Mouse (Mus musculus): ENCODE data around the gene Txn1.

Gene Txn1

GRCm38 (mm10) chr4:57956029-57956960, at the start of gene Txn1:
TSS of gene Txn1 (minus strand) at chr4:57956411.
- peak; percentile 96 for DNase-seq

DNA sequence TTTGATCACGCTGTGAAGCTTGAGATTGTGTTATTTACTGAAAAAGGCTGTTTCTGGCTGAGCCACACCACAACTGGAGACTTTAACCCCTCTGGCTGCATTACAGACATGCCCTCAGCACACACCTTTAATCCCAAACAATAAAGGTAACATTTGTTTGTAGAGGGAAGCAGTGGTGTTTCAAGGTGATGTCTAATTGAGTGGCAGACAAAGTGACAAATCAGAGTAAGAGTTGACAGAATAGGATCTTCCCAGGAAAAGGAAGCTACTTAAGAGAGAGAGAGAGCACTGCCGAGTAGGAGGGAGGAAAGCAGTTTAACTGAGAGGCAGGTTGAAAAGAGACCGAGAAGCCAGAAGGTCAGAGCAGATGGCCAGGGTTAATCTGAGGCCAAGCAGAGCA, 47.3 kb upstream of the Txn1 start:
- no peak for DNase-seq

GRCm38 (mm10) chr4:57991425-57991824, 35.2 kb upstream of the Txn1 start:
- DNase-seq = no peak

DNA sequence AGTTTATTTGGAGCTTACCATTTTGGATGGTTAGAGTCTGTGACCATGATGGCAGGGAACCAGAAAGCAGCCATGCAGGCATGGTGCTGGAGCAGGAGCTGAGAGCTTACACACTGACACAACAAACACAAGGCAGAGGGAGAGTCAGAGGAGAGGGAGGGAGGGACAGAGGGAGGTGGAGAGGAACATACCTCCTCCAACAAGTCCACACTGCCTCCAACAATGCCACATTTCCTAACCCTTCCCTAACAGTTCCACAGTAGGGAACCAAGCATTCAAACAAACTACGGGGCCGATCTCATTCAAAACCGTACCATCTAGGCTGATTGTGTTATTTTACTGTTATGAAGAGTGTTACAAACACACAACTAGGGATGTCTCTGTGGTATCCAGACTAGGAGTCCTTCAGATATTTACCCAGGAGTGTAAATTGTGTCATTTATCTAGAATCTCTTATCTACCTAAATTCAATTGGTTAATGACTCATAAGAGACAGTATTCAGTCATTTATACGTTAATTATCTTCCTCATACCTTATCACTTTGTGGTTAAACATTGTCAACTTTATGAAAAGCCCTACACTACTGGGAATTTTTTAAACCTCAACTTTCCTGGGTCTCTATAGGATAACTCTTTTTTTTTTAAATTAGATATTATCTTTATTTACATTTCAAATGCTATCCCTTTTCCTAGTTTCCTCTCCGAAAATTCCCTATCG, 18.3 kb upstream of the Txn1 start:
- no peak for DNase-seq

DNA sequence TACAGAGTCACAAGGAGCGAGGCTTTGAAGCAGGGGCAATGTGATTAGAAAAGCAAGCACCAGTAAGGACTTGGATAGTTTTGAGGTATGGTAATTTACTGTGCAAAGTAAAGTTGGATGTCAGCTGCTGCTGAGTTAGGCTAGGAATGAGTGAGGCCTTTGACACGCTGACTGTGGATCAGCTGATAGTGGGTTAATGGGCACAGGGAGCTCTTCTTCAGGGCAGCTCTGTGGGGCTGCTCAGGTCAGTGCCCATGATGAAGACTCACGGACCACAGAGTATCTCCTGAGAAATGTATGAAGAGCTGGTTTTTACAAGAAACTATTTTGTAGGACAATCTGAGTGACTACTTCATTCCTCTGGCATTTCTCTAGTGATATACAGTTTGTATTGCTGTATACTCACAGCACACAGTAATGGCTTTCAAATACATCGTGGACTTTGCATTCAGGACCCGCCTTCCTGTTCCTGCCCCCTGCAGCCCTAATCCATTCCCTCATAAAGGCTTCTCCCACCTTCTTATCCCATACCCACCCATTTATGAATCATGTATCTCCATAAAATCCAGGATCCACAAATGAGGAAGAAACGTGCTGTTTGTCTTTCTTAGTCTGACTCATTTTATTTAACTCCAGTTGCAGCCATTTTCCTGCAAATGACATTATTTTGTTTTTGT, 17.5 kb upstream of the Txn1 start:
- no peak for DNase-seq

- no peak for DNase-seq
These were observed 14.1 kb upstream of the Txn1 start for GRCm38 (mm10) chr4:57970285-57970684.

- DNase-seq = no peak
These were observed 11.0 kb upstream of the Txn1 start for GRCm38 (mm10) chr4:57967195-57967594.

GRCm38 (mm10) chr4:57965516-57965915, 9.3 kb upstream of the Txn1 start:
- no peak for DNase-seq

GRCm38 (mm10) chr4:57964143-57964542, 7.9 kb upstream of the Txn1 start:
- DNase-seq = no peak

GRCm38 (mm10) chr4:57959056-57959455, 2.8 kb upstream of the Txn1 start:
- no peak for DNase-seq

DNA sequence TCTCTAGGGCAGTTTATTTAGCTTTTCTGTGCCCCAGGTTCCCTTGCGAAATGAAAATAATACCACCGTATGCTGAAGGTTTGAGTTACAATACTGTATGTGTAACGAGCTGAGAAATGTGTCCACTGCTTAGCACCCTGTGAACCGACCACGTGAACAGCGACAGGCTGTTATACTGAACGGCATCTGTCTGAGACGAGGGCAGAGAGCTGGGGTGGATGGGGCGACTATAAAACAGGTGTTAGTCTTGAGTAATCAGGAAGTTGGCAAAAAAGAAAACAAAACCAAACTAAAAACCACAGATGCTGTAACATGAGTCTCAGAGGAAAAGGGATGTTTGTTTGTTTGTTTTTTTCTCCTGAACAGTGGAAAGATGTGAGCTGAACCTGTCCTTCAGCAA, 1.9 kb upstream of the Txn1 start:
- DNase-seq = peak; percentile 75

GRCm38 (mm10) chr4:57957200-57958085, 1.2 kb upstream of the Txn1 start:
- peak; percentile 23 for DNase-seq

GRCm38 (mm10) chr4:57955544-57955958, 660 bp downstream of the Txn1 start:
- DNase-seq = peak; percentile 70

DNA sequence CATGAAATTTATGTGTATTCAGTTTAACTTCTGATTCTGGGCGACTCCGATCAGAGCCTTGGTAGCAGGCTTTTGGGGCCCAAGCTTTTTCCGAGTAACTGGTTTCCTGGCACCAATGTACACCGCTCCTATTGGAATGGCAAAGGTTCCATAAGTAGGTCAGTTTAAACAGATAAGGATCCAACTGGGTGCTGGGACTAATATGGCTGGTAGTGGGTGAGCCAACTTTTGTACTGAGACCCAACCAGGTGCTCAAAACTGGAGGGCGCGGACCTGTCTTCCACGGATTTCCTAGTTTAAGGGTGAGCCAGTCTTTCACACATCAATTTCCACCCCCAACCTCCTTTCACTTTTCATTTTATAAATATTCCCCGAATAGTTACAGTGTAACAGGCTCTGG, 1.2 kb downstream of the Txn1 start:
- DNase-seq = no peak

DNA sequence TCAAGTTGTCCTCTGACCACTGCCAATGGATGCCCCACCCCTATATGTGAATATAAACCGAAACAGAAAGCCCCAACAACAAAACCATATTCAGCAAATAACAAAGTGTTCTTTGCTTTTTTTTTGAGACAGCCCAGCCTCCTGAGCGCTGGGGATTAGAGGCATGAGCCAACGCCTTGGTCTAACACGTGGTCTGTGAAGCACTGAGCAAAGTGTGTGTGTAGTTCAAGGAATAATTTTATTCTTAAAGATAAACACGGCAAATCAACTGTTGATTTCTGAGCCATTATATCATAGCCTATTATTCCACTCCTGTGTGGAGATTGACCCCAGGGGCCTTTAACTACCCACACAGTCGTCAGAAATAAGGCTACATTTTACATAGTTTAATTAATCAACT, 1.6 kb downstream of the Txn1 start:
- no peak for DNase-seq

DNA sequence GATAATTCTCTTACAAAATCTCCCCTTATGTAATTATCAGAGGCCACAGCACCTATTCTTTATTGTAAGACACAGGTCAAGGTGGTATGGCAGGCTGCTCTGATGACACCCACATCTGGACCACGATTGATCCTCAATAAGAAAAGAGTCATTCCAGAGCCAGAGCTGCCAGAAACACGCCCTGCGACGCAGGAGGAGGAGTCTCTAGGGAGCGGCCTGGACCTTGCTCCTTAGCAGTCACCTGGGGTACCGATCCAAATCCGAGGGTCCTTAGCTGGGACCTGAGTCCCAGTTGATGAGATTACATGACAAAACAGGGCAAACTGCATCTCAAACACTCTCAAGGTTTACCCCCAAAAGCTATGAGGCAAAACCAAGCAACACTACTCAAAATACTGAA, 2.4 kb downstream of the Txn1 start:
- no peak for DNase-seq

GRCm38 (mm10) chr4:57952891-57953290, 3.3 kb downstream of the Txn1 start:
- no peak for DNase-seq

- no peak for DNase-seq
These were observed 3.8 kb downstream of the Txn1 start for GRCm38 (mm10) chr4:57952416-57952815.

- DNase-seq = no peak
These were observed 6.3 kb downstream of the Txn1 start for GRCm38 (mm10) chr4:57949866-57950265.

DNA sequence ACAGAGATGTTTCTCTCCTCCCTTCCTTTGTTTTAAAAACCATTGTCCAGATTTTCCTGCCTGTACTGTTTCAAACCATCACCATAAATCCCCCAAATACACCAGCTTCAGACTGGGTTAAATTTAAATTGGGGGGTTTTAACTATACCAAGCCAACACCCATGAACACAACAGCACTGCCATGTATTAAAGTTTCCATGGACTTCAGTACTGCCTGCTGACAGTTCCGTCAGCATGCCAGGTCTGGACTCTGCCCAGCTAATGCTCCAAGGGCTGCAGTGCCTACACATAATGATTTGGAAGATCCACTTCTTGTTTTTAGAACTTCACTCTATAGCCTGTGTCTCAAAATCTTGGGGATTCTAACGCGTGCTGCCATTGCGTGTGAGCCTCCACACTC, 8.7 kb downstream of the Txn1 start:
- no peak for DNase-seq

DNA sequence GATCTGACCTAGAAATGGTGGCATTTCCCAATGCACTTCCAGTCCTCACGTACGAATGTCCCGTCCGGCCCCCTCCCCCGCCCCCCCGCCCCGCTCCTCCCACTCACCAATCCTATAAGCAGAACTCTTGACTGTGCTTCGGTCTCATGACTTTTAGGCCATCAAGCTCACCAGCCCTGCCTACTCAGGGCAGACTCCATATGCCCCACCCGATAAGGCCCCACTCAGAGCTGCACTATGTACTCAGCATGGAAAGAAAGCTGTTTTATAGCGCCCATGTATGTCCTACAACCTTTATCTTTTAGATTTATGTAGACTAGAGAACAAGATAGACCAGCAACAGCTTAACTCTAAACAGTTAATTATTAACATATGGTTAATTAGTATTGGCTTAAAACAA, 9.2 kb downstream of the Txn1 start:
- no peak for DNase-seq

DNA sequence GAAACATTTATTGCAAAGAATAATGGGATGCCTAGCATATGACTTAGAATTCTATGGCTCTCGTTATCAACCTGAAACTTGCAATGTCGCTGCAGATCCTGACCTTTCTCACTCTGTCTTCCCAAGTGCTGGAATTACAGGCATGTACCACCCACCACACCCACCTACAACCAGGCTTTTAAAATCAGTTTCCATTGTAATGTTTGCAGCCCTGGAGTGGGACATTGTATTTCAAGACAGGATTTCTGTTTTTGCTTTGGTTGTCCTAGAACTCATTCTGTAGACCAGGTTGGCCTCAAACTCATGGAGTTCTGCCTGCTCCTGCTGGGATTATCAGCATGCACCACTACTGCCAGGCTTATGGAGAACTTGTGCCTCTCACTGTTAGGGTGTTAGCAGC, 13.3 kb downstream of the Txn1 start:
- no peak for DNase-seq

GRCm38 (mm10) chr4:57940631-57941030, 15.6 kb downstream of the Txn1 start:
- no peak for DNase-seq

All from thymus, postnatal 14 days (tissue).